Mouse (Mus musculus) C2C12 (cell line): Measurements from ENCODE around the gene Scn10a. TPM values are rescaled to one million over a fixed set of nuclear protein-coding genes. Genes with fewer than 3 reads are reported as not detected.

Experiments used
- H3K27me3 ChIP-seq: one replicate; pipeline ENCODE4 v1.6.1; 2011; ENCODE audit not compliant: control insufficient read depth, insufficient read depth, insufficient read length
- H3K36me3 ChIP-seq: one replicate; pipeline ENCODE4 v1.6.1; 2011; ENCODE audit not compliant: control insufficient read depth, insufficient read depth
- H3K4me3 ChIP-seq: one replicate; pipeline ENCODE4 v1.5.1; 2011; ENCODE audit warnings: mild to moderate bottlenecking, control low read depth; ENCODE audit not compliant: poor library complexity, insufficient read depth, severe bottlenecking
- H3K79me2 ChIP-seq: one replicate; pipeline ENCODE4 v1.6.1; 2011; ENCODE audit not compliant: control insufficient read depth, insufficient read depth
- H3K79me3 ChIP-seq: one replicate; pipeline ENCODE4 v1.6.1; 2011; ENCODE audit warnings: low read depth, control low read depth
- H3ac ChIP-seq: one replicate; pipeline ENCODE3; 2011; ENCODE audit warnings: low read depth; ENCODE audit not compliant: control insufficient read depth, insufficient read length
- CEBPB ChIP-seq: IDR thresholded peaks from one replicate; pipeline ENCODE4 v1.6.1; 2011; ENCODE audit warnings: low read depth, mild to moderate bottlenecking, control low read depth, moderate library complexity
- CTCF ChIP-seq: IDR thresholded peaks from one replicate; pipeline ENCODE4 v1.5.1; 2011; ENCODE audit not compliant: control insufficient read depth, insufficient read depth, insufficient read length
- FOSL1 ChIP-seq: IDR thresholded peaks from one replicate; pipeline ENCODE4 v1.8.0; 2011; ENCODE audit warnings: mild to moderate bottlenecking, low read length; ENCODE audit not compliant: poor library complexity, insufficient read depth, severe bottlenecking
- MAX ChIP-seq: IDR thresholded peaks from one replicate; pipeline ENCODE4 v1.6.1; 2011; ENCODE audit warnings: mild to moderate bottlenecking, control low read depth
- MYOD1 ChIP-seq: IDR thresholded peaks from one replicate; pipeline ENCODE4 v1.6.1; 2011; ENCODE audit warnings: low read depth; ENCODE audit not compliant: control insufficient read depth, insufficient read length
- MYOG ChIP-seq: IDR thresholded peaks from one replicate; pipeline ENCODE4 v1.6.1; 2011; ENCODE audit not compliant: control insufficient read depth, insufficient read length; ENCODE audit errors: extremely low read depth
- USF1 ChIP-seq: IDR thresholded peaks from one replicate; pipeline ENCODE4 v1.6.1; 2011; ENCODE audit warnings: low read depth, mild to moderate bottlenecking, control low read depth, moderate library complexity
- polyA plus RNA-seq: library from polyadenylated mRNA; unstranded; fragments of >200 nt; fragmentation: generic; extraction: Trizol; gene quantifications from one replicate; pipeline ENCODE4 v1.2.1, GENCODE M21; 2012; ENCODE audit warnings: missing spikeins

The Scn10a gene
- polyA plus RNA-seq, 1 experiment, result 0.09 TPM

DNA sequence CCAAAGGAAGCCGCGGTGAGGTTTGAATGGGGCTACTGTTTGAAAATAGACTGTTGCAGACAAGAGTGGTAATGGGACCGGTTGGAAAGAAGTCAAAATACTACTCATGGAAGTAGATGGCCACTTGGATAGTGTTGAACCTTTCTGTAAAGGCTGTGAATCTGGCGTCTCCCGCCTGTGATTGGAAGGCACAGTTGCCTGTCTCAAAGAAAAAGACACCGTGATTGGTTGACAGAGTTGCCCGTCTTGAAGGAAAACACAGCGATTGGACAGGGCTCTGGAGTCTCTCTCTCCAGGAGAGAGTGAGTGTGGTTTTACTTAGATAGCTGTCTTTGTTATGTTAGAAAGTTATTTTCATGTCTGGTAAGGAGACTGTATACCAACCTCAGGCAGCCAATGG lies 121.8 kb downstream of the Scn10a start:
- Histone ChIP-seq H3ac (no peak overlapping the region), H3K4me3 (no peak overlapping the region), H3K36me3 (no peaks in the 10 kb centered on the region), H3K27me3 (no peaks in the 10 kb centered on the region), H3K79me2 (no peaks in the 10 kb centered on the region), H3K79me3 (no peaks in the 10 kb centered on the region)
- TF ChIP-seq MYOD1 (no peak), FOSL1 (no peak), CEBPB (no peak), MAX (no peak), MYOG (no peak), USF1 (no peak)

DNA sequence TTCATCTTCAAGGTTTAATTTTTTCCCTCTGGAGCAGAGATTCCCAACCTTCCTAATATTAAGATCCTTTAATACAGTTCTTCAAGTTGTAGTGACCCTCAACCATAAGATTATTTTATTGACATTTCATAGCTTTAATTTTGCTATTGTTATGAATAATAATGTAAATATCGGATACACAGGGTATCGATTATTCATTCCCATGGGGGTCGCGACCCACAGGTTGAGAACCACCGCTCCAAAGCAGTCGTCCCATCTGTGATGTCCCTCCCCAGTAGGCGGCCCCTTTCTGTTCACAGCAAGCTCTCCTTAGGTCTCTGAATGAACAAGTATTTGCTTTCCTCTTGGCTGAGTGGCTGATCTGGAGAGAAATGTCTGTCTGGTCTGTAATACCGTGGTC lies 129.5 kb downstream of the Scn10a start:
- no peak for TF ChIP-seq FOSL1
- Histone ChIP-seq H3K79me3 (no peaks in the 10 kb centered on the region), H3K4me3 (no peak overlapping the region), H3K36me3 (no peaks in the 10 kb centered on the region), H3K79me2 (no peaks in the 10 kb centered on the region), H3K27me3 (no peaks in the 10 kb centered on the region), H3ac (no peak overlapping the region)

DNA sequence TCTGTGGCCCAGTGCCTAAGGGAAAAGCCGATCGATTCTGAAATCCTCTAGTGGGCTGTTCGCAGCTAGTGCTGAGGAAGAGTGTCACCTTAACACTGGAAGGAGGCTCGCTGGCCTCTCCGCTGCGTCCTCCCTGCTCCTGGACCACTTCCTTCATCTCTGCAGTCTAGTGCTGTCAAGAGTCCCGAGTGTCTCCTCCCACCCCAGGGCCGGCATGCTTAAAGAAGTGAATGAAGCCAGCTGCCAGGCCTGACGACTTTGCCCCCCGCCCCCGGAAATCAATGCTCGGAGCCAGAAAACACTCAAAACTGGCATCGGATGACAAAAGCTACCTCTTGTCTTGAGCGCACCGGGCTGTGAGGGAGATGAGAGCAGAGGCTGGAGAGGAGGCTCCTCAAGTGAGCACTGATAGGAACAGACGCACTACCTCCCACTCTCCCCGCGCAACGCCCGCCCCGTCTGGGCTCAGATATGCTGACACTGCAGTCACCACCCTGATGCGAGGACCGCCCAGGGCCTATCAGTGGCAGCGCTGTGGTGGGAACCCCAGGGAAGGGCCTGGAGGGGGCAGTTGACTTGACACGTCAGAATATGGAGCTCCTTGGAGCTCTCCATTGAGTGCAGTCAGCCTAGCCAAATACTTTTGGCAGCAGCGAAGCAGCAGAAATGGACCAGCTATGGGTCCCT lies 130.2 kb downstream of the Scn10a start:
- Histone ChIP-seq H3K79me2 (no peaks in the 10 kb centered on the region), H3ac (no peak overlapping the region), H3K79me3 (no peaks in the 10 kb centered on the region), H3K27me3 (no peaks in the 10 kb centered on the region), H3K36me3 (no peaks in the 10 kb centered on the region), H3K4me3 (no peak overlapping the region)
- TF ChIP-seq FOSL1, result no peak
- no peak for TF ChIP-seq CTCF
- TF ChIP-seq MYOG, result no peak
- TF ChIP-seq MYOD1, result no peak
- no peak for TF ChIP-seq CEBPB
- TF ChIP-seq USF1, result no peak
- TF ChIP-seq MAX, result no peak

DNA sequence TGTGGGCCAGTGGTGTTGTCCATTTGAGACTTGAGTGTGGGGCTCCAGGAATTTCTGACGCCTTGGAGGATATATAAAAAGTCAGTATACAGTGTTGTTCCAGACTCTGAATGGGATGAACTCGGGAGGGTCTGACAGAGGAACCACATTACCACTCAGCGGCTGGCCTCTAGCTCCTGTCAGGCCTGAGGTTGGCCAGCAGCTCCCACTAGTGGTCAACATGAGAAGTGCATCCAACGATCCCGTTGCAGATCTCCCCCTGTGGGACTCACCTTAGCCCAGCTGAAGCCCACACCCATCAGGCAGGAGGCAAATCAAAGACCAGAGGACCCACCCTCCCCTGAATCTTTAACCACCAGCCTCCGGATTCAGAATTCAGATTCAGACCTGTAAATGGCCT lies 138.5 kb downstream of the Scn10a start:
- TF ChIP-seq MAX (no peak), FOSL1 (no peak), CTCF (peak; percentile 68), MYOG (no peak), CEBPB (no peak)
- Histone ChIP-seq H3K79me2 (no peaks in the 10 kb centered on the region), H3K36me3 (no peaks in the 10 kb centered on the region), H3K79me3 (no peaks in the 10 kb centered on the region), H3K27me3 (no peaks in the 10 kb centered on the region), H3ac (no peak overlapping the region), H3K4me3 (no peak overlapping the region)

DNA sequence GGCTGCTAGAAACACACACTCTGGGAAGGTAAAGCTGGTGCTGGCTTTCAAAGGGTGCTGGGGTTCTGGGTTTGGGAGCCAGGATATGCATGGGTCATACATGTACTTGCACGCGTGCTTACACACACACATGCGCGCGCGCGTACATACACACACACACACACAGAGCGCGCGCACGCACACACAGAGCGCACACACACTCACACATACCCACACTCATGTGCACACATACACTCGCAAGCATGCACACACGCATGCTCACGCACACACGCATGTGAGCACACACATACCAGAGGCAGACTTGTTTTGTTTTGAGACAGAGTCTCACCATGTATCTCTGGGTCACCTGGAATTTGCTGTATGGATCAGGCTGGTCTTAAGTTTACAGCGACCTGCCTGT lies 138.9 kb downstream of the Scn10a start:
- TF ChIP-seq CEBPB, result no peak
- TF ChIP-seq MAX, result no peak
- TF ChIP-seq FOSL1, result no peak
- no peak for TF ChIP-seq CTCF
- TF ChIP-seq USF1, result no peak
- no peak for TF ChIP-seq MYOG
- no peak for TF ChIP-seq MYOD1
- Histone ChIP-seq H3K4me3 (no peak overlapping the region), H3K79me2 (no peaks in the 10 kb centered on the region), H3K79me3 (no peaks in the 10 kb centered on the region), H3K27me3 (no peaks in the 10 kb centered on the region), H3ac (no peak overlapping the region), H3K36me3 (no peaks in the 10 kb centered on the region)

DNA sequence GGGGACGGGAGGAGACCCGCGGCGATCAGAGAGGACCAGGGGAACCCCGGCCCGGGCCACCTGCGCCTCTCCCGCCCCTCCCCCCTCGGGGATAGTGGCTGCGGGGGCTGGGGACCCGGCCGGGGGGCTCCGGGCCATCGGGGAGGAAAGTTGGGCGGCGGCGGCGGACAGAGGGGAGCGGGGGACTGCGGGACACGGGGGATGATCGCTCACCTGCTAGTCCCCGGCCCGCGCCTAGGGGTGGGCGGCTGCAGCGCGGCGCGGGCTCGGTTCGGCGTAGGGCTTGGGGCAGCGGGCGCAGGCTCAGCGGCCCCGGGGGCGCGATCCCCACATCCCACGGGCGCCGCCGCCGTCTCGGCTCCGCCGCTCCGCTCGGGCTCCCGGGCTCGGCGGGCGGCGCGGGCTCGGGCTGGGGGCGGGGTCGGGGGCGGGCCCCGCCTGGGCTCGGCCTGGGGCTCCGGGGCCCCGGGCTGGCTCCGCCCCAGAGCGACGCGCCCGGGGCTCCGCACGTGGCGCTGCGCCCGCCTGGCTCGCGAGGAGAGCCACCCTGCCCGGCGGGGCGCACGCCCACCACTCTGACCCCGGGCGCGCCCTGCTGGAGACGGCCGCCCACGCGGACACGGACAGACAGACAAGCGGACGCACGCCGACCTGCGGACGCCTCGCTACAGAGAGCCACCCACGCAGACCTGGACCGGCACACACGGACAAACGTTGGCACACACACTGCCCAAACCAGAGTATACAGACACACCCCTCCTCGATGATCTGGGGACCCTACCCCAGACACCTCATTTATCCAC lies 140.3 kb downstream of the Scn10a start, which contains the start of gene Scn5a:
Scn5a (minus strand) TSS at position 381 of the 803 bp plus-strand sequence.
- Histone ChIP-seq H3ac (peak within 1 kb of the TSS; percentile 25), H3K79me2 (no peaks in the 10 kb centered on the region), H3K36me3 (no peaks in the 10 kb centered on the region), H3K79me3 (no peaks in the 10 kb centered on the region), H3K4me3 (peak within 1 kb of the TSS; percentile 14), H3K27me3 (no peaks in the 10 kb centered on the region)
- TF ChIP-seq CTCF, result no peak
- no peak for TF ChIP-seq CEBPB
- TF ChIP-seq MYOD1, result no peak
- no peak for TF ChIP-seq MYOG
- no peak for TF ChIP-seq USF1
- no peak for TF ChIP-seq FOSL1
- no peak for TF ChIP-seq MAX
